Mouse (Mus musculus) heart, postnatal 0 days (tissue): ENCODE measurements around the gene Plcb4. TPM values are rescaled to one million over a fixed set of nuclear protein-coding genes. Genes with fewer than 3 reads are reported as not detected.

Experiments
- ATAC-seq: fragments of 200-750 bp; cut with Nextera tagmentation; 2 replicates; pipeline ENCODE4 v1.8.0; 2017; ENCODE audit warnings: low read depth, moderate number of reproducible peaks, moderate library complexity; ENCODE audit not compliant: insufficient read depth
- DNase-seq: peaks from one replicate; pipeline ENCODE4 v3.0.0-alpha.2; 2016; ENCODE audit warnings: low spot score
- H3K27ac ChIP-seq: fragments of 300-500 bp; sonication (generic); 2 replicates; pipeline ENCODE4 v1.5.1; 2014; ENCODE audit warnings: low read depth, mild to moderate bottlenecking
- H3K27me3 ChIP-seq: fragments of 300-500 bp; sonication (generic); 2 replicates; pipeline ENCODE4 v1.6.1; 2014; ENCODE audit warnings: low read length, mixed read lengths; ENCODE audit not compliant: control insufficient read depth, insufficient read depth
- H3K36me3 ChIP-seq: fragments of 300-500 bp; sonication (generic); replicated peaks from 2 replicates; pipeline ENCODE4 v1.6.1; 2014; ENCODE audit warnings: low read length, mixed read lengths; ENCODE audit not compliant: control insufficient read depth, insufficient read depth
- H3K4me1 ChIP-seq: fragments of 300-500 bp; sonication (generic); 2 replicates; pipeline ENCODE4 v1.6.1; 2014; ENCODE audit warnings: antibody characterized with exemption; ENCODE audit not compliant: control insufficient read depth, insufficient read depth
- H3K4me2 ChIP-seq: fragments of 300-500 bp; sonication (generic); 2 replicates; pipeline ENCODE4 v1.6.1; 2014; ENCODE audit warnings: low read depth, mild to moderate bottlenecking, low read length, moderate library complexity
- H3K4me3 ChIP-seq: fragments of 300-500 bp; sonication (generic); 2 replicates; pipeline ENCODE4 v1.5.1; 2014; ENCODE audit warnings: low read depth, low read length
- H3K9ac ChIP-seq: fragments of 300-500 bp; sonication (generic); replicated peaks from 2 replicates; pipeline ENCODE4 v1.6.1; 2014; ENCODE audit warnings: low read depth, low read length, mixed read lengths
- H3K9me3 ChIP-seq: fragments of 300-500 bp; sonication (generic); replicated peaks from 2 replicates; pipeline ENCODE4 v1.6.1; 2016; ENCODE audit warnings: low read length; ENCODE audit not compliant: control insufficient read depth
- CTCF ChIP-seq: IDR thresholded peaks from 2 replicates; pipeline ENCODE4 v1.5.1; 2016; ENCODE audit warnings: antibody characterized with exemption, control low read depth, low read depth
- EP300 ChIP-seq: IDR thresholded peaks from 2 replicates; pipeline ENCODE4 v1.6.1; 2016; ENCODE audit warnings: antibody characterized with exemption, low read depth
- WGBS: fragments of 180-500 bp; shearing (Covaris S2); extraction: QIAGEN DNeasy Blood & Tissue Kit; methylation state at CpG from one replicate; pipeline ENCODE4 v1.1.7; 2014; 5-methylcytosine and 5-hydroxymethylcytosine counted together
- polyA plus RNA-seq: library from polyadenylated mRNA; unstranded; fragments of >200 nt; fragmentation: Nextera tagmentation; extraction: Ambion mirVana; gene quantifications from 2 replicates; pipeline ENCODE4 v1.2.1, GENCODE M21; 2015
- total RNA-seq: library from RNA; depleted of rRNA; stranded (reverse); fragments of >200 nt; gene quantifications from 2 replicates; pipeline ENCODE4 v1.2.3, GENCODE M21; 2014; ENCODE audit warnings: low replicate concordance

The Plcb4 gene
- total and polyA plus RNA-seq, 2 experiments from 2014 or later: 34.7 to 57.0 TPM

GRCm38 (mm10) chr2:136059029-136059669 is 400.3 kb downstream of the Plcb4 start:
- H3K4me1 ChIP-seq: no peaks in the 10 kb centered on the region
- peaks cover 46% of the 10 kb centered on the region for H3K27me3 ChIP-seq
- WGBS: 2% methylated on average over 37 of the region's 37 CpGs
- no peak; the same call in 1 of the 2 replicates for ATAC-seq
- no peaks in the 10 kb centered on the region for H3K9me3 ChIP-seq
- no peak overlapping the region for H3K27ac ChIP-seq
- no peak overlapping the region for H3K4me3 ChIP-seq
- no peak for TF ChIP-seq EP300
- TF ChIP-seq CTCF: no peak
- H3K9ac ChIP-seq: no peak overlapping the region
- H3K36me3 ChIP-seq: no peaks in the 10 kb centered on the region
- DNase-seq: no peak
- H3K4me2 ChIP-seq: no peak overlapping the region
